Mouse (Mus musculus) testis, adult 2 months (tissue): ENCODE measurements around the gene Tex2.

ENCODE experiments used
- CTCF ChIP-seq: fragments of 200-500 bp; IDR thresholded peaks from 2 replicates; pipeline ENCODE4 v1.5.1; 2012; ENCODE audit warnings: low read depth, mild to moderate bottlenecking, inconsistent platforms, low read length, moderate library complexity; ENCODE audit not compliant: control insufficient read depth, insufficient read depth, insufficient replicate concordance
- POLR2A ChIP-seq: fragments of 200-500 bp; IDR thresholded peaks from 2 replicates; pipeline ENCODE4 v1.6.1; 2012; ENCODE audit warnings: low read depth, mild to moderate bottlenecking, inconsistent platforms, low read length, moderate library complexity; ENCODE audit not compliant: control insufficient read depth

GRCm38 (mm10) chr11:106502631-106503424 is 110.4 kb downstream of the Tex2 start:
- TF ChIP-seq CTCF (no peak), POLR2A (no peak)
